In genomic region chr14:25496116-25496515, GRCm38 (mm10) we compare ENCODE assay signal across 10 mouse cellular contexts. TPM values are rescaled to one million over a fixed set of nuclear protein-coding genes. Genes with fewer than 3 reads are reported as not detected.
DNase-seq lines count a peak whose midpoint lies in the region; ATAC-seq and TF ChIP-seq lines count a peak whose summit lies in the region.
"Had no signal": no experiment of that assay in that cellular context is flagged by ENCODE, and none has a peak within 500 bp of the region (broad histone marks: within the 10 kb centered on the region; RNA-seq: fewer than 3 reads in every experiment).

No protein-coding gene starts in this region.

- no peak for ATAC-seq in neural tube, embryonic 12.5 days (ENCODE audit: low FRiP score, low read depth)
- no peak for ATAC-seq in hindbrain, embryonic 14.5 days (ENCODE audit: low FRiP score)
- ATAC-seq in midbrain, embryonic 11.5 days (ENCODE audit: low FRiP score): no peak
- ATAC-seq in intestine, embryonic 15.5 days: no peak

- H3K9ac ChIP-seq in heart, adult 2 months (ENCODE audit: low read depth, low read length): no peak overlapping the region; the same call in 1 of the 2 replicates
- 0 out of 2 replicates have a peak overlapping the region, but pooled peaks have one; percentile 13 for H3K9ac ChIP-seq in neural tube, embryonic 12.5 days
- no peak overlapping the region for H3K9ac ChIP-seq in hindbrain, embryonic 14.5 days
- no peak overlapping the region; the same call in 1 of the 2 replicates for H3K9ac ChIP-seq in midbrain, embryonic 11.5 days (ENCODE audit: low read length)
- no peak overlapping the region for H3K9ac ChIP-seq in intestine, embryonic 15.5 days
- H3K9ac ChIP-seq: embryonic facial prominence, embryonic 13.5 days had no signal

- TF ChIP-seq POLR2A in heart, adult 2 months (IDR thresholded peaks at IDR 0.05; ENCODE audit: insufficient read depth, low read depth, low read length): no peak

- H3K27me3 ChIP-seq in heart, adult 2 months (ENCODE audit: control insufficient read depth, insufficient read depth, low read length): no peaks in the 10 kb centered on the region
- H3K27me3 ChIP-seq in neural tube, embryonic 12.5 days (replicated peaks): no peaks in the 10 kb centered on the region
- no peaks in the 10 kb centered on the region for H3K27me3 ChIP-seq in hindbrain, embryonic 14.5 days (ENCODE audit: control insufficient read depth, insufficient read depth, low read length)
- no peaks in the 10 kb centered on the region for H3K27me3 ChIP-seq in midbrain, embryonic 11.5 days (ENCODE audit: control insufficient read depth, insufficient read depth, low read length)
- no peaks in the 10 kb centered on the region for H3K27me3 ChIP-seq in intestine, embryonic 15.5 days (replicated peaks)
- H3K27me3 ChIP-seq: embryonic facial prominence, embryonic 13.5 days had no signal

- H3K36me3 ChIP-seq in heart, adult 2 months (ENCODE audit: control insufficient read depth, insufficient read depth, low read length): 0 out of 2 replicates have a peak, but pooled peaks cover 2% of the 10 kb centered on the region
- H3K36me3 ChIP-seq in neural tube, embryonic 12.5 days: no peaks in the 10 kb centered on the region
- no peaks in the 10 kb centered on the region for H3K36me3 ChIP-seq in hindbrain, embryonic 14.5 days (replicated peaks; ENCODE audit: control insufficient read depth, insufficient read depth)
- H3K36me3 ChIP-seq in midbrain, embryonic 11.5 days (ENCODE audit: control insufficient read depth, insufficient read depth, low read length): no peaks in the 10 kb centered on the region
- H3K36me3 ChIP-seq in intestine, embryonic 15.5 days: no peaks in the 10 kb centered on the region
- H3K36me3 ChIP-seq: embryonic facial prominence, embryonic 13.5 days; G1E had no signal

- peaks cover 18% of the 10 kb centered on the region for H3K79me2 ChIP-seq in heart, adult 2 months (replicated peaks; ENCODE audit: control insufficient read depth, insufficient read depth, low read length)

- intact Hi-C loops in heart, adult 2 months (cut with DNase I): no loop called here
- intact Hi-C loops in heart, postnatal 36 days (cut with DNase I): no loop called here

- TF ChIP-seq EP300 in heart, adult 2 months (IDR thresholded peaks at IDR 0.05; ENCODE audit: insufficient read depth, low read depth, low read length): no peak

- H3K4me1 ChIP-seq in heart, adult 2 months (ENCODE audit: control insufficient read depth, insufficient read depth, low read length): peaks cover 69% of the 10 kb centered on the region
- H3K4me1 ChIP-seq in neural tube, embryonic 12.5 days: peaks cover 97% of the 10 kb centered on the region
- peaks cover 100% of the 10 kb centered on the region for H3K4me1 ChIP-seq in hindbrain, embryonic 14.5 days (replicated peaks; ENCODE audit: control insufficient read depth, insufficient read depth, low read length)
- peaks cover 70% of the 10 kb centered on the region for H3K4me1 ChIP-seq in midbrain, embryonic 11.5 days (ENCODE audit: control insufficient read depth, insufficient read depth, low read length)
- peaks cover 84% of the 10 kb centered on the region for H3K4me1 ChIP-seq in intestine, embryonic 15.5 days (replicated peaks)

- no peak for TF ChIP-seq CTCF in heart, adult 2 months (IDR thresholded peaks at IDR 0.05)

- no peak overlapping the region for H3K4me2 ChIP-seq in neural tube, embryonic 12.5 days (replicated peaks)
- H3K4me2 ChIP-seq in hindbrain, embryonic 14.5 days (replicated peaks): no peak overlapping the region
- no peak overlapping the region for H3K4me2 ChIP-seq in midbrain, embryonic 11.5 days
- no peak overlapping the region for H3K4me2 ChIP-seq in intestine, embryonic 15.5 days (replicated peaks)
- H3K4me2 ChIP-seq: embryonic facial prominence, embryonic 13.5 days had no signal

- 54% methylated on average over 2 of the region's 2 CpGs for WGBS in heart, adult 2 months
- WGBS in neural tube, embryonic 12.5 days: 59% methylated on average over 2 of the region's 2 CpGs
- 36% methylated on average over 2 of the region's 2 CpGs for WGBS in hindbrain, embryonic 14.5 days
- WGBS in midbrain, embryonic 11.5 days: 75% methylated on average over 2 of the region's 2 CpGs
- WGBS in intestine, embryonic 15.5 days: 81% methylated on average over 2 of the region's 2 CpGs

- DNase-seq in heart, adult 2 months: no peak
- DNase-seq in heart, postnatal 36 days: no peak
- no peak for DNase-seq in neural tube, embryonic 10.5 days (ENCODE audit: extremely low spot score, low spot score)
- DNase-seq in hindbrain, embryonic 14.5 days (ENCODE audit: low spot score): no peak
- no peak for DNase-seq in midbrain, embryonic 11.5 days (ENCODE audit: low spot score, missing footprints)
- no peak for DNase-seq in retina, embryonic 14.5 days (ENCODE audit: low spot score)

- H3K27ac ChIP-seq in heart, adult 2 months: peak overlapping the region; percentile 17; the same call in 1 of the 2 replicates
- H3K27ac ChIP-seq in neural tube, embryonic 12.5 days: no peak overlapping the region
- H3K27ac ChIP-seq in hindbrain, embryonic 14.5 days: 0 out of 2 replicates have a peak overlapping the region, but pooled peaks have one; percentile 16
- 0 out of 2 replicates have a peak overlapping the region, but pooled peaks have one; percentile 14 for H3K27ac ChIP-seq in midbrain, embryonic 11.5 days (ENCODE audit: low read depth, low read length)
- no peak overlapping the region for H3K27ac ChIP-seq in intestine, embryonic 15.5 days
- H3K27ac ChIP-seq: embryonic facial prominence, embryonic 13.5 days had no signal

- no peaks in the 10 kb centered on the region for H3K9me3 ChIP-seq in neural tube, embryonic 12.5 days
- H3K9me3 ChIP-seq in hindbrain, embryonic 14.5 days (ENCODE audit: control insufficient read depth, low read length): no peaks in the 10 kb centered on the region
- no peaks in the 10 kb centered on the region for H3K9me3 ChIP-seq in midbrain, embryonic 11.5 days (ENCODE audit: control insufficient read depth, low read length)
- H3K9me3 ChIP-seq in intestine, embryonic 15.5 days: no peaks in the 10 kb centered on the region
- H3K9me3 ChIP-seq: embryonic facial prominence, embryonic 13.5 days had no signal

- no peak overlapping the region for H3K4me3 ChIP-seq in heart, adult 2 months
- H3K4me3 ChIP-seq in neural tube, embryonic 12.5 days: no peak overlapping the region
- H3K4me3 ChIP-seq in hindbrain, embryonic 14.5 days (replicated peaks; ENCODE audit: low read length): no peak overlapping the region
- no peak overlapping the region for H3K4me3 ChIP-seq in midbrain, embryonic 11.5 days (ENCODE audit: low read depth, low read length)
- H3K4me3 ChIP-seq in intestine, embryonic 15.5 days (replicated peaks): no peak overlapping the region
- H3K4me3 ChIP-seq: embryonic facial prominence, embryonic 13.5 days had no signal

RNA-seq across cellular contexts. Expression of gene Zmiz1, which starts 37.1 kb away (rescaled TPM):
- 10 to 100 TPM; 40.7 to 42.0 TPM for total RNA-seq in heart, adult 2 months (2021)
- 21.8 and 27.1 TPM in 2 replicates for polyA plus RNA-seq in heart, adult 2 months (2012; rRNA removed)
- 10 to 100 TPM; 38.8 to 41.7 TPM for total RNA-seq in heart, postnatal 36 days (2021)
- 62.2 and 63.4 TPM in 2 replicates for polyA plus RNA-seq in neural tube, embryonic 12.5 days (2016; fragmentation: Nextera tagmentation; extraction: Ambion mirVana)
- polyA plus RNA-seq in hindbrain, embryonic 14.5 days (2014; fragmentation: Nextera tagmentation; extraction: Ambion mirVana): 70.0 and 70.6 TPM in 2 replicates
- 47.7 and 51.5 TPM in 2 replicates for polyA plus RNA-seq in midbrain, embryonic 11.5 days (2014; fragmentation: Nextera tagmentation; extraction: Ambion mirVana)
- 26.3 and 28.0 TPM in 2 replicates for polyA plus RNA-seq in intestine, embryonic 15.5 days (2015; fragmentation: Nextera tagmentation; extraction: Ambion mirVana)

Comparison
In these comparisons a context has a peak if more than half of its experiments do, and no peak if none do; other contexts are left out.
1. H3K27ac ChIP-seq: peak in heart, adult 2 months (single experiment), hindbrain, embryonic 14.5 days (single experiment) and midbrain, embryonic 11.5 days (single experiment); none in neural tube, embryonic 12.5 days (single experiment) and intestine, embryonic 15.5 days (single experiment).